Mouse (Mus musculus) midbrain, embryonic 11.5 days (tissue): Measurements from ENCODE around the gene Sipa1l1. TPM values are rescaled to one million over a fixed set of nuclear protein-coding genes. Genes with fewer than 3 reads are reported as not detected.

Source experiments
- ATAC-seq: fragments of 200-750 bp; cut with Nextera tagmentation; 2 replicates; pipeline ENCODE4 v1.8.0; 2017; ENCODE audit warnings: moderate TSS enrichment, moderate library complexity; ENCODE audit not compliant: low FRiP score
- DNase-seq: peaks from one replicate; pipeline ENCODE4 v3.0.0; 2015; ENCODE audit warnings: low spot score; ENCODE audit errors: missing footprints
- H3K27ac ChIP-seq: fragments of 300-500 bp; sonication (generic); 2 replicates; pipeline ENCODE4 v1.5.1; 2014; ENCODE audit warnings: low read depth, low read length
- H3K27me3 ChIP-seq: fragments of 300-500 bp; sonication (generic); 2 replicates; pipeline ENCODE4 v1.6.1; 2014; ENCODE audit warnings: mild to moderate bottlenecking, low read length, moderate library complexity, mixed read lengths; ENCODE audit not compliant: control insufficient read depth, insufficient read depth
- H3K36me3 ChIP-seq: fragments of 300-500 bp; sonication (generic); 2 replicates; pipeline ENCODE4 v1.6.1; 2014; ENCODE audit warnings: mild to moderate bottlenecking, low read length, moderate library complexity, mixed read lengths; ENCODE audit not compliant: control insufficient read depth, insufficient read depth
- H3K4me1 ChIP-seq: fragments of 300-500 bp; sonication (generic); 2 replicates; pipeline ENCODE4 v1.6.1; 2014; ENCODE audit warnings: low read length; ENCODE audit not compliant: control insufficient read depth, insufficient read depth
- H3K4me2 ChIP-seq: fragments of 300-500 bp; sonication (generic); 2 replicates; pipeline ENCODE4 v1.6.1; 2014; ENCODE audit warnings: mild to moderate bottlenecking, moderate library complexity
- H3K4me3 ChIP-seq: fragments of 300-500 bp; sonication (generic); 2 replicates; pipeline ENCODE4 v1.5.1; 2014; ENCODE audit warnings: low read depth, low read length
- H3K9ac ChIP-seq: fragments of 300-500 bp; sonication (generic); 2 replicates; pipeline ENCODE4 v1.6.1; 2014; ENCODE audit warnings: low read length
- H3K9me3 ChIP-seq: fragments of 300-500 bp; sonication (generic); 2 replicates; pipeline ENCODE4 v1.6.1; 2016; ENCODE audit warnings: low read length; ENCODE audit not compliant: control insufficient read depth
- WGBS: fragments of 180-500 bp; shearing (Covaris S2); extraction: QIAGEN DNeasy Blood & Tissue Kit; methylation state at CpG from one replicate; pipeline ENCODE4 v1.1.7; 2014; 5-methylcytosine and 5-hydroxymethylcytosine counted together
- polyA plus RNA-seq: library from polyadenylated mRNA; unstranded; fragments of >200 nt; fragmentation: Nextera tagmentation; extraction: Ambion mirVana; gene quantifications from 2 replicates; pipeline ENCODE4 v1.2.1, GENCODE M21; 2014

Sipa1l1 gene
- polyA plus RNA-seq, 1 experiment from 2014 or later: 24.1 TPM

GRCm38 (mm10) chr12:82264083-82264851 lies 95.1 kb downstream of the Sipa1l1 start:
- H3K27ac ChIP-seq: no peak overlapping the region
- 85% methylated on average over 5 of the region's 5 CpGs for WGBS

DNA sequence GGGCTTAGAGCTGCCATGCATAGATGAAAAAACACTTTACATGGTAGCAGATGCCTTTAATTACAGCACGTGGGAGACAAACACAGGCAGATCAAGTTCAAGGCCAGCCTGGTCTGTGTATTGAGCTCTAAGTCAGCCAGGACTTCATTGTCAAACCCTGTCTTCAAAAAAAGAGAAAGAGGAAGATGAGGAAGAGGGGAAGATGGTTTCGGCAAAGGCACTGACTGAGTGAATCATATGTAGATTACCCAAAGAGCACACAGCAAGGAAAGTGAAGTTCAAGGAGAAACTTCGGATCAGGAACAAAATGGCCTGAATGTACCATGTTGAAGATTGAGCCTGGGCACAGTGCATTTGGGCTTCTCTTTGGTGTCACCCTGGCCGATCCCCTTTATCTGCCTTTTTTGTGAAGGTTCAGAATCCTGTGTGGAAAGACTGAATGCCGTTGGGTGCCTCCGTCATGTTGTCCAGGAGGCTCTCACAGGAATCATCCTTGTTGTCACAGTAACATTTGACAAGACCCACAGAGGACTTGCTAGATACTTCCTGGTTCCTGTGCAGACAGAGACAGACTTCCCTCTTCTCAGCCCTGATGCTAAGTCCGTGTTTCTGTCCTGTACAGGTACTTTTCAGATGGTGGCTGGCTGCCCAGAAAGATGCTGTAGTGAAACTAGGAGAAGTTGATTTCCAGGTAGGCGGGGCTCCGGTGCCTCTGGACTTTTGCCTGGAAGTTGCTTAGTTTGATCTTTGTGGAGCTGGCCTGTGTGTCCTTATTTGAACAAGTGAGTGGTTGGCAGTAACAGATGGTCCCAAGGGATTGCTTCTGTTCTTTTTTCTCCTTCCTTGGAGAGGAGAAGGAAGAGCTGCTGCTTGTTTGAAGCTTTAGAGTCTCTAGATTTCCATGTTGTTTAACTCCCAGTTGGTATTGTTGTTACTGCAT lies 96.5 kb downstream of the Sipa1l1 start:
- no peak for ATAC-seq
- no peaks in the 10 kb centered on the region for H3K9me3 ChIP-seq
- WGBS: 90% methylated on average over 9 of the region's 9 CpGs

More at GRCm38 (mm10) chr12:82264083-82264851, 95.1 kb downstream of the Sipa1l1 start:
- H3K27me3 ChIP-seq: no peaks in the 10 kb centered on the region
- no peak overlapping the region for H3K4me3 ChIP-seq
- ATAC-seq (no peak), DNase-seq (no peak)
- no peaks in the 10 kb centered on the region; the same call in 1 of the 2 replicates for H3K36me3 ChIP-seq
- no peaks in the 10 kb centered on the region for H3K4me1 ChIP-seq
- no peak overlapping the region for H3K9ac ChIP-seq
- H3K4me2 ChIP-seq: no peak overlapping the region
- no peaks in the 10 kb centered on the region for H3K9me3 ChIP-seq

DNA sequence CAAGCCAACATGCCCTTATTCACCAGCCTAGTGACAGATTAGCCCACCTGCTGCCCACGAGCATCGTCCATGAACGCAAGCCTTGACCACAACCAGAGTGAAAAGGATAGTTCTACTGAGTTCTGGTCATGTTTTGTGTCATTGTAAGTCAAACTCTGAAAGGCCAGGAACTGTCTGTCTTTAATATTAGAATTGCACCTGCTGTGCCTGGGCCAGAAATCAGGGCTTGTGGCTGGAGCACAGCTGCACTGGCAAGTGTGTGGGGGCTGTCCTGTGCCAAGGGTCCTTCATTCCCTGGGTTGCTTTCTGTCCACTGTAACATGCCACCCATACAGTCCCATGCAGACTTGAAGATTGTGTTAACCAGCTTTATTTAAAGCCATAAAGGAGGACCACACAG lies 102.3 kb downstream of the Sipa1l1 start:
- Histone ChIP-seq H3K27me3 (no peaks in the 10 kb centered on the region), H3K9me3 (no peaks in the 10 kb centered on the region), H3K4me3 (no peak overlapping the region), H3K4me2 (no peak overlapping the region), H3K9ac (no peak overlapping the region), H3K4me1 (0 out of 2 replicates have a peak, but pooled peaks cover 2% of the 10 kb centered on the region), H3K27ac (no peak overlapping the region), H3K36me3 (no peaks in the 10 kb centered on the region)
- no peak for DNase-seq
- 93% methylated on average over 3 of the region's 3 CpGs for WGBS
- no peak for ATAC-seq

More for the DNA sequence above, 96.5 kb downstream of the Sipa1l1 start:
- no peak overlapping the region for H3K9ac ChIP-seq
- no peak overlapping the region for H3K4me3 ChIP-seq
- H3K36me3 ChIP-seq: no peaks in the 10 kb centered on the region; the same call in 1 of the 2 replicates
- no peak for DNase-seq
- H3K27me3 ChIP-seq: no peaks in the 10 kb centered on the region
- H3K4me2 ChIP-seq: no peak overlapping the region
- H3K4me1 ChIP-seq: no peaks in the 10 kb centered on the region
- H3K27ac ChIP-seq: no peak overlapping the region

DNA sequence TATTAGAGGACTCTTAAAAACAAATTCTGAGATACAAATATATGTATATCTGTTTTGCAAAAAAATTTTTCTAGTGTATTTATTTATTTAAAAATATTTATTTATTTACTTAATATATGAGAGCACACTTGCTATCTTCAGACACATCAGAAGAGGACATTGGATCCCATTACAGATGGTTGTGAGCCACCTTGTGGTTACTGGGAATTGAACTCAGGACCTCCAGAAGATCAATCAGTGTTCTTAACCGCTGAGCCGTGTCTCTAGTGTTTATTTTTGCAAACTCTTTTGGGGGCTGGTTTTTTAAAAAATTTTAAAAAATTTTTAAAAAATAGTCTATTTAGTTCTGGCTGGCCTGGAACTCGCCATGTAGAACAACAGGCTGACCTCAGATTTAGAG lies 104.4 kb downstream of the Sipa1l1 start:
- Histone ChIP-seq H3K9ac (no peak overlapping the region), H3K4me2 (no peak overlapping the region), H3K36me3 (no peaks in the 10 kb centered on the region), H3K9me3 (no peaks in the 10 kb centered on the region), H3K4me1 (0 out of 2 replicates have a peak, but pooled peaks cover 2% of the 10 kb centered on the region), H3K27me3 (no peaks in the 10 kb centered on the region), H3K27ac (no peak overlapping the region), H3K4me3 (no peak overlapping the region)
- no peak for DNase-seq
- ATAC-seq: no peak
- 86% methylated on average over 3 of the region's 3 CpGs for WGBS

GRCm38 (mm10) chr12:82274576-82274975 lies 105.5 kb downstream of the Sipa1l1 start:
- H3K36me3 ChIP-seq: no peaks in the 10 kb centered on the region
- no peak overlapping the region for H3K4me2 ChIP-seq
- H3K9me3 ChIP-seq: no peaks in the 10 kb centered on the region
- no peak overlapping the region for H3K4me3 ChIP-seq
- no peak overlapping the region for H3K9ac ChIP-seq
- ATAC-seq (no peak), DNase-seq (no peak)
- H3K4me1 ChIP-seq: 0 out of 2 replicates have a peak, but pooled peaks cover 2% of the 10 kb centered on the region
- no peak overlapping the region for H3K27ac ChIP-seq
- H3K27me3 ChIP-seq: no peaks in the 10 kb centered on the region
- WGBS: 85% methylated on average over 5 of the region's 5 CpGs

GRCm38 (mm10) chr12:82275767-82276166 lies 106.6 kb downstream of the Sipa1l1 start:
- Histone ChIP-seq H3K9ac (no peak overlapping the region), H3K4me2 (no peak overlapping the region), H3K4me3 (no peak overlapping the region), H3K4me1 (0 out of 2 replicates have a peak, but pooled peaks cover 2% of the 10 kb centered on the region), H3K27me3 (no peaks in the 10 kb centered on the region), H3K27ac (no peak overlapping the region), H3K9me3 (no peaks in the 10 kb centered on the region), H3K36me3 (no peaks in the 10 kb centered on the region)
- no peak for ATAC-seq
- WGBS: 84% methylated on average over 5 of the region's 5 CpGs
- DNase-seq: no peak

DNA sequence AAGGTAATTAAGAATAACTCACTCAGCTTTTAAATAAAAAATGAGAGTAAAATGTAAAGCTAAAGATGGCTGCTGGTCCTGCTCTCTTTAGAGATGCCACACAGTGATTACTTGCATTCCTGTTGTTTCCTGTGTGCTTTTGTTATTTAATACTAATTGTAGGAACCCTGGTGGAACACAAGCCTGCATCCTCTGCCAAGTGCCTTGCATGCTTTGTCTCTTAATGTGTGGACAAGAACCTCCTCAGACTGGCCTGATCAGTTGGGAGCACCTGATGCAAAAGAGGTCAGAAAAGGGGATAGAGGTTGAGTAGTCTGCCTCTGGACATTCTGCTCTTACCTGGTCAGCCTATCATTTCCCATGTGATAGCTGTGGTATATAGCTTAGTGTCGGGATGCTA lies 107.5 kb downstream of the Sipa1l1 start:
- no peak overlapping the region for H3K4me3 ChIP-seq
- ATAC-seq (no peak), DNase-seq (no peak)
- H3K27me3 ChIP-seq: no peaks in the 10 kb centered on the region
- H3K27ac ChIP-seq: no peak overlapping the region
- 91% methylated on average over 1 of the region's 1 CpGs for WGBS
- no peaks in the 10 kb centered on the region for H3K9me3 ChIP-seq
- no peaks in the 10 kb centered on the region for H3K36me3 ChIP-seq
- H3K4me2 ChIP-seq: no peak overlapping the region
- H3K9ac ChIP-seq: no peak overlapping the region
- 0 out of 2 replicates have a peak, but pooled peaks cover 2% of the 10 kb centered on the region for H3K4me1 ChIP-seq

- Histone ChIP-seq H3K27me3 (no peaks in the 10 kb centered on the region), H3K27ac (no peak overlapping the region), H3K4me2 (no peak overlapping the region), H3K9ac (no peak overlapping the region), H3K36me3 (no peaks in the 10 kb centered on the region), H3K4me3 (no peak overlapping the region), H3K9me3 (no peaks in the 10 kb centered on the region), H3K4me1 (no peaks in the 10 kb centered on the region)
- DNase-seq (no peak), ATAC-seq (no peak)
- WGBS: 91% methylated on average over 5 of the region's 5 CpGs
Measured at GRCm38 (mm10) chr12:82284617-82285016, 115.5 kb downstream of the Sipa1l1 start.

DNA sequence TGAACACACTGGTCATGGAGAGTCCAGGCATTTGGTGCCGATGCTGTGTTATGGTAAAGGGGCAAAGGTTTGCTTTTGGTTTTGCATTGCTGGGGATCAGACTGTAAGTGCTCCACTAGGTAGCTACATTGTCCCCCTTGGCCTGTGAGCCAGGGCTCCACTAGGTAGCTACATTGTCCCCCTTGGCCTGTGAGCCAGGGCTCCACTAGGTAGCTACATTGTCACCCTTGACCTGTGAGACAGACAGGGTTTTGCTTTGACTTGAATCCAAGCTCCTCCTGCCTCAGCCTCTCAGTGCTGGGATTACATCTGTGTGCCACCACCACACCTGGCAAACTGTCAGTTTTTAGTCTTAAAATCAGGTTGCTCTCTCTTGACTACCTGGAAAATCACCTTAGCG lies 115.9 kb downstream of the Sipa1l1 start:
- H3K9me3 ChIP-seq: no peaks in the 10 kb centered on the region
- H3K4me2 ChIP-seq: no peak overlapping the region
- no peaks in the 10 kb centered on the region for H3K27me3 ChIP-seq
- 96% methylated on average over 2 of the region's 2 CpGs for WGBS
- H3K27ac ChIP-seq: no peak overlapping the region
- H3K4me3 ChIP-seq: no peak overlapping the region
- H3K36me3 ChIP-seq: no peaks in the 10 kb centered on the region
- DNase-seq: no peak
- H3K4me1 ChIP-seq: no peaks in the 10 kb centered on the region
- H3K9ac ChIP-seq: no peak overlapping the region
- ATAC-seq: no peak
